Mouse (Mus musculus): ENCODE results near the gene Tnrc6c.

- no peak for TF ChIP-seq POLR2A (IDR thresholded peaks at IDR 0.05; ENCODE audit: extremely low read depth, insufficient read depth, low read length)
- no peak for TF ChIP-seq CTCF (IDR thresholded peaks at IDR 0.05; ENCODE audit: low read depth, low read length)
Observed at GRCm38 (mm10) chr11:117742243-117742642, 88.2 kb downstream of the Tnrc6c start.
